Mouse (Mus musculus): Measurements from ENCODE around the gene Matn4. TPM values are rescaled to one million over a fixed set of nuclear protein-coding genes. Genes with fewer than 3 reads are reported as not detected.

Matn4 gene
- polyA plus RNA-seq, 1 experiment = not detected

DNA sequence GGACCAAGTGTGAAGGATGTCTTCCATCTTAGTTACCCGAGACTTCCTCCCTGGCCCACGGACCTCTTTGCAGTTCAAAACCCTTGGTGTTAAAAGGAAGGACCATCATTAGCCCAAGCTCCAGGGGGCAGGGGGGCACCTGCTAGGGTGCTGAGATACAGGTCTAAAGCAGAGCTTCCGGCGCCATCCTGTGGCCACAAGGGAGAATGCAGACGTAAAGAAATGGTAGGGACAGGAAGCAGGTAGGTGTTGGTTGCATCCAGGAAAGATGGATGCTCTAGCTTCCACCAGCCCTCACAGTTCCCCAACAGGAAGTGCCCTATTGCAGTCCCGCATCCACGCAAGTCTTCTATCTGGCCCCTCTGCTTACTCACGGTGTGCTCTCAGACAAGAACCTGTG is 18.0 kb downstream of the Matn4 start:
- peaks cover 28% of the 10 kb centered on the region for H3K27me3 ChIP-seq (ENCODE audit: control insufficient read depth)
- no peak for TF ChIP-seq GATA1 (IDR thresholded peaks at IDR 0.05; ENCODE audit: low read length)
- TF ChIP-seq TAL1 (IDR thresholded peaks at IDR 0.05; ENCODE audit: low read length) = no peak
- no peak overlapping the region for H3K4me3 ChIP-seq (replicated peaks)
- H3K9me3 ChIP-seq (ENCODE audit: control insufficient read depth, low read length) = no peaks in the 10 kb centered on the region
- H3K36me3 ChIP-seq (ENCODE audit: control insufficient read depth) = no peaks in the 10 kb centered on the region
- H3K4me1 ChIP-seq (ENCODE audit: control insufficient read depth) = peaks cover 4% of the 10 kb centered on the region

DNA sequence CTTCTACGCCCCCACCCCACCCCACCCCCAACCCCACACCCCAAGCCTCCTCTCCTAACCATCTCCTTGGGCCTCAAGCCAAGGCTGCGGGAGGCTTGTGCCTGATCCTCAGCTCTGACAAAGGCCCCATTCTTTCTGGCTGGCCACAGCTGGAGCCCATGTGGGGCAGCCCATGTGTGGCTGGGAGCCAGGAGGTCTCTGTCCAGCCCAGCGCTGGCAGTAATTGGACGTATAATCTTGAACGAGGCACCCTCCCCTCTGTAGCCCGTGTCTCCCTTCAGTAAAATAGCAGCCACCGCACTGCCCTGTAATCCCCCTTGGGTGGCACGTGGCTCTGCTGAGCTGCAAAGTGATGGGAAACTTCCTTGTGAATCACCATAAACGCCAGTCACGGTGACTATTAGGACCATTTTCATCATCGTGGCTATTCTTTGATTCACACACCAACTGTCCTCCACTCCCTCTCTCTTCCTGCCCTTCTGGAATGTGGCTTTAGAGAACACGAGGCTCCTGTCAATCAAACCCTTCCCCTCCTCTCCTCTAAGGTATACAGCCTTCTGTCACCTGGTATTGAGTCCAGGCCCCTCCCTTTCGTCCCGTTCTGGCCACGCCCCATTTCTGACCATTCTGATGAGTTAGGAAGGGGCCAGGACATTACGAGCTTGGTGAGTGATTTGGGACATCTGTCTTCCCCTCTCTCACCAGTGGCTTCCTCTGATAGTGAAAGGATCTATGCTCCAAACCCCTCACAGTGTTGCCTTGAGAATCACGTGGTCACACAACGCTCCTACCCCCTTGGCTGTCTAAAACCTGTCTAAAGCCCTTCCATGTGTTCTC is 18.8 kb downstream of the Matn4 start:
- no peaks in the 10 kb centered on the region for H3K9me3 ChIP-seq (ENCODE audit: control insufficient read depth, low read length)
- no peaks in the 10 kb centered on the region for H3K36me3 ChIP-seq (ENCODE audit: control insufficient read depth)
- no peak for TF ChIP-seq TAL1 (IDR thresholded peaks at IDR 0.05; ENCODE audit: low read length)
- TF ChIP-seq GATA1 (IDR thresholded peaks at IDR 0.05; ENCODE audit: low read length) = no peak
- peaks cover 4% of the 10 kb centered on the region for H3K4me1 ChIP-seq (ENCODE audit: control insufficient read depth)
- no peak overlapping the region for H3K4me3 ChIP-seq (replicated peaks)
- H3K27me3 ChIP-seq (ENCODE audit: control insufficient read depth) = peaks cover 28% of the 10 kb centered on the region

DNA sequence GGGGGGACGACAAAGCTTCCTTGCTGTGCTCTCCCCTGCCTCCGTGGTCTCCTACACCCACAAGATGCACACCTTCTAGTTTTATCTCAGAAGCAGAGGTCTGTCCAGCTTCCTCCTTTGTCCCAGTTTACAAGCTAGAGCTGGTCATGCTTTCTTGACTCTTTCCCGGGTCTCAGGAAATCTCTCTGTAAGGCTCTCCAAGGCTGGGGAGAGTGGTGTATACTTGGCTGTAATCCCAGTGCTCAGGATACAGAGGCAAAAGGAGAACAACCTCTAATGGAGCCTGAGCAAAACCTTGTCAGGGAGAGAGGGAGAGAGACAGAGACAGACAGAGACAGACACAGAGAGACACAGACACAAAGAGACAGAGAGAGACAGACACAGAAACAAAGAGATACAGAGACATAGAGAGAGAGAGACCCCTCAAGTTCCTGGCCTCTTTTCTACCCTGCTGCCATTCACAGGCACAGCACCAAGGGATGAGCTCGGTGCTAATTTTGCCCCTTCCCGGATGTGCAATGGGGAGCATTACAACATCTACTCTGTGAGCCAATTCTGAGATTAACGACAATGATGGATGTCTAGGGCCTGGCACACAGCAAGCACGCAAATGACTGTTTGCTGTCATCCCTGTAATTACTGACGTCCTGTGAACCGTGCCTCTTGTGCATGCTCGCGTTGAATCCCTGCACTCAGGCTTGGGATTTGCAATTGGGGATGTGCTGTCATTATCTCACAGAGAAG is 21.1 kb downstream of the Matn4 start:
- H3K4me3 ChIP-seq (replicated peaks) = no peak overlapping the region
- no peaks in the 10 kb centered on the region for H3K4me1 ChIP-seq (ENCODE audit: control insufficient read depth)
- TF ChIP-seq GATA1 (IDR thresholded peaks at IDR 0.05; ENCODE audit: low read length) = no peak
- no peak for TF ChIP-seq TAL1 (IDR thresholded peaks at IDR 0.05; ENCODE audit: low read length)
- no peaks in the 10 kb centered on the region for H3K36me3 ChIP-seq (ENCODE audit: control insufficient read depth)
- peaks cover 11% of the 10 kb centered on the region for H3K27me3 ChIP-seq (ENCODE audit: control insufficient read depth)
- H3K9me3 ChIP-seq (ENCODE audit: control insufficient read depth, low read length) = no peaks in the 10 kb centered on the region

DNA sequence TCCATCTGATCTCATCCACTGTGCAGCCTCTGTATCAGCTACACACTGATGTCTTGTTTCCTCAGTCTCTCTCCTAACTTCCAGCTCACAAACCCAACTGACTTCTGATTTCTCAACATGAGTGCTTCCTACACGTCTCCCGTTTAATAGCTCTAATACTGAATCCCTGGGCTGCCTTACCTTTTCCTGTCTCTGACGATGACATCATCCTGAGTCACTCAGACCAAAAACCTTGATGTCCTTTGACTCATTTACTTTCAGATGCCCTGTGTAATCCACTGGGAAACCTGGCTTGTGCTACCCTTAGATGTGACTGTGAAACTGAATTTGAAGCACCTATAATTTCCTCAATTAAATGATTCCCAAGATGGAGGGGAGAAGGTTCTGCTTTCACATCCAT is 22.0 kb downstream of the Matn4 start:
- Histone ChIP-seq H3K36me3 (ENCODE audit: control insufficient read depth) (no peaks in the 10 kb centered on the region), H3K9me3 (ENCODE audit: control insufficient read depth, low read length) (no peaks in the 10 kb centered on the region), H3K4me3 (replicated peaks) (no peak overlapping the region), H3K4me1 (ENCODE audit: control insufficient read depth) (no peaks in the 10 kb centered on the region), H3K27me3 (ENCODE audit: control insufficient read depth) (peaks cover 3% of the 10 kb centered on the region; the same call in 1 of the 2 replicates)
- no peak for TF ChIP-seq GATA1 (IDR thresholded peaks at IDR 0.05; ENCODE audit: low read length)
- no peak for TF ChIP-seq TAL1 (IDR thresholded peaks at IDR 0.05; ENCODE audit: low read length)

DNA sequence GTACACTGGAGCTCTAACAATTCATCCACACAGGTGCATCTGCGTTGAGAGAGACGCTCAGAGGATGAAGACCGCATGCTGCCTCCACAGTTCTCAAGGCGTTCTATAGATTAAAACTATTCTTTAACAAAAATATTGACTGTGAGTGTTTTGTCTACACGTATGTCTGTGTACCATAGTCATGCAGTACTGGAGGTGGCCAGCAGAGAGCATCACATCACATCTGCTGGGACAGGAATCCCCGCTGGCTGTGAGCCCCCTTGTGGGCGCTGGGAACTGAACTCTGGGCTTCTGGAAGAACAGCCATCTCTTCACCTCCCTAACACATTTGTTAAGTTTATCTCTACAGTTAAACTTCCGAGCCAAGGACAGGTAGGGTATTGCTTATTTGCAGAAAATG is 23.2 kb downstream of the Matn4 start:
- Histone ChIP-seq H3K4me3 (replicated peaks) (no peak overlapping the region), H3K36me3 (ENCODE audit: control insufficient read depth) (no peaks in the 10 kb centered on the region), H3K27me3 (ENCODE audit: control insufficient read depth) (peaks cover 3% of the 10 kb centered on the region; the same call in 1 of the 2 replicates), H3K4me1 (ENCODE audit: control insufficient read depth) (no peaks in the 10 kb centered on the region), H3K9me3 (ENCODE audit: control insufficient read depth, low read length) (no peaks in the 10 kb centered on the region)
- TF ChIP-seq GATA1 (IDR thresholded peaks at IDR 0.05; ENCODE audit: low read length) (no peak), TAL1 (IDR thresholded peaks at IDR 0.05; ENCODE audit: low read length) (no peak)

DNA sequence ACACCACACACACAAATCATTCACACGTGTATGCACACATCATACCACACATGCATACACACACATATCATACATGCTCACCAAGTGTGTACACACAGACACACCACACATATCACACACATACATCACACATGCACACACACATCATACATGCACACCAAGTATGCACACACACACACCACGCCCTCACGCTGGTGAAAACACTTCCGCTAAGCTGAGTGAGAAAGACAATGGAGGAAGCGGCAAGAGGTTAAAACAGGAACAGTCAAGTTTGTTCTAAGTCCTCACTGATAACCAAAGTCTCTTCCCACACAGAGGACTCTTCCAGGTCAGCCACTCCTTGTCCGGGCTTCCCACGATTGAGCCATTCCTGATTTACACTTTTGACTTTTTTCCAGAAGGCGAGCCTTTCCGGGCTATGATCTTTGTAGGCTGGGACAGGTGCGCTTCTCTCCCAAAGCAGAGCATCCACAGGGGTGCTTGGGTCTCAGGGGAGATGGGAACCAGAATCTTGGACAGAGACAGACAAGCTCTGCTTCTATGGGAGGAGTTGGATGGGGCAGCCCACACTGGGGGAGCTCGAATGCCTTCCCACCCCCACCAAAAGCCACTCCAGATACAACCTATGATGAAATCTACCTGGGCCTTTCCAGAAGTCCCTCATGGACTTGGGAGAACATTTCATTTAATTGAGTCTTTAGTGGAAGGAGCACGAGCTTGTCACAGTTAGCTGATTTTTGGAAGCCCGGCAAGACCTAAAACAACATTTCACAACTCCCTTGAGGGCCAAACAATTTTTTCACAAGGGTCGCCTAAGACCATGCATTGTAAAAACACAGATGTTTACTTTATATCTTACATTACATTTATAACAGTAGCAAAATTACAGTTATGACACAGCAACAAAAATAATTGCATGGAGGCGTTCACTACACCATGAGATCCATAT is 27.2 kb downstream of the Matn4 start:
- H3K9me3 ChIP-seq (ENCODE audit: control insufficient read depth, low read length) = no peaks in the 10 kb centered on the region
- no peaks in the 10 kb centered on the region for H3K27me3 ChIP-seq (ENCODE audit: control insufficient read depth)
- H3K4me1 ChIP-seq (ENCODE audit: control insufficient read depth) = no peaks in the 10 kb centered on the region
- no peak overlapping the region for H3K4me3 ChIP-seq (replicated peaks)
- TF ChIP-seq GATA1 (IDR thresholded peaks at IDR 0.05; ENCODE audit: low read length) = no peak
- TF ChIP-seq TAL1 (IDR thresholded peaks at IDR 0.05; ENCODE audit: low read length) = no peak
- no peaks in the 10 kb centered on the region for H3K36me3 ChIP-seq (ENCODE audit: control insufficient read depth)

DNA sequence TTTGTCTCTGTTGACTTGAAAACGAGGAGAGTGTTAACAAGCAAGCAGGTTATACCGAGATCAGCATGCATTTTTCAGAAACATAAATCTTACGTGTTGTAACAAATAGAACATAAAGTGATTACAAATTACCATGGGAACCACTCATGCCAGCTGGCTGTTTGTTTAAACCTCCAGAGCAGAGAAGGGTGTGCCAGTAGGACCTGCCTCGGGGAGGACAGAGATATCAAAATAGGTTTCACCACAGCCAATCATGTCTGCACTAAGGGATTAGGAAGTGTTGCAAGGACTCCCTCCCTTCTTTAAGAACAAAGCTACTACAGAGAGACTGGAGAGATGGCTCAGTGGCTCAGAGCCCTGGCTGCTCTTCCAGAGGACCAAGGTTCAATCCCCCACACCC is 31.8 kb downstream of the Matn4 start:
- H3K9me3 ChIP-seq (ENCODE audit: control insufficient read depth, low read length) = no peaks in the 10 kb centered on the region
- no peaks in the 10 kb centered on the region for H3K36me3 ChIP-seq (ENCODE audit: control insufficient read depth)
- H3K27me3 ChIP-seq (ENCODE audit: control insufficient read depth) = no peaks in the 10 kb centered on the region
- TF ChIP-seq GATA1 (IDR thresholded peaks at IDR 0.05; ENCODE audit: low read length) = no peak
- TF ChIP-seq TAL1 (IDR thresholded peaks at IDR 0.05; ENCODE audit: low read length) = no peak
- H3K4me3 ChIP-seq (replicated peaks) = no peak overlapping the region
- H3K4me1 ChIP-seq (ENCODE audit: control insufficient read depth) = no peaks in the 10 kb centered on the region

DNA sequence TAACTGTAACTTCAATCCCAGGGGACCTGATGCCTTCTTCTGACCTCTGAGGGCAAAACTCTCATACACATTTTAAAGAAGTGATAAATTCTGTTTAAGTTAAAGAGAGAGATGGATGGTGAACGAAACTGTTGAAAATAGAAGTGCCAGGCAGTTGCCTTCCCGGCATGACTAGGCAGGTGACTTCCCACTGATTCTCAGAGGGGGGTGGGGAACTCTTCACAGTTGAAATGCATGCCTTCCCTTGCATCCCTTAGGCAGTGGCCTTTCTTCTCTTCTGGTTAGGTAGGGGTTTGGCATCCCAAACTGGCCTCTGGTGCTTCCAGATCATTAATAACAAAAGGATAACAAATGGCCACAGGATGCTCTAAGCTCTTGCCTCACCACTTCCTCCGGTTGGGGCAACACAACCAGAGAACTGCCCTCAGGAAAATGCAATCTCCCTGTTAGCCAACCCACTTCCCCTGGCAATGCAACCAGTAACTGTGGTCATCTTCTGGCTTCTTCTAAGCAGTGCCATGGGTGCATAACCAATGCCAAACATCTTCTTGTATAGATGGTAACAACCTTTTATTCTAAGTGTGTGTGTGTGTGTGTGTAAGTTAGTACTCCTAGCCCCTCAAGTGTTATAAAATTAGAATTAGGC is 32.4 kb downstream of the Matn4 start:
- Histone ChIP-seq H3K4me3 (replicated peaks) (no peak overlapping the region), H3K9me3 (ENCODE audit: control insufficient read depth, low read length) (no peaks in the 10 kb centered on the region), H3K27me3 (ENCODE audit: control insufficient read depth) (no peaks in the 10 kb centered on the region), H3K36me3 (ENCODE audit: control insufficient read depth) (no peaks in the 10 kb centered on the region), H3K4me1 (ENCODE audit: control insufficient read depth) (no peaks in the 10 kb centered on the region)
- TF ChIP-seq TAL1 (IDR thresholded peaks at IDR 0.05; ENCODE audit: low read length) (no peak), GATA1 (IDR thresholded peaks at IDR 0.05; ENCODE audit: low read length) (no peak)

Measured in erythroblast, embryonic 14.5 days (primary cell).